Mouse (Mus musculus): ENCODE results near the gene Asf1a.
"Not testable (repeated sequence)": the region's sequence is repeated elsewhere in the genome, so short reads cannot be mapped to it uniquely, and the experiment has no call there.

Gene Asf1a

DNA sequence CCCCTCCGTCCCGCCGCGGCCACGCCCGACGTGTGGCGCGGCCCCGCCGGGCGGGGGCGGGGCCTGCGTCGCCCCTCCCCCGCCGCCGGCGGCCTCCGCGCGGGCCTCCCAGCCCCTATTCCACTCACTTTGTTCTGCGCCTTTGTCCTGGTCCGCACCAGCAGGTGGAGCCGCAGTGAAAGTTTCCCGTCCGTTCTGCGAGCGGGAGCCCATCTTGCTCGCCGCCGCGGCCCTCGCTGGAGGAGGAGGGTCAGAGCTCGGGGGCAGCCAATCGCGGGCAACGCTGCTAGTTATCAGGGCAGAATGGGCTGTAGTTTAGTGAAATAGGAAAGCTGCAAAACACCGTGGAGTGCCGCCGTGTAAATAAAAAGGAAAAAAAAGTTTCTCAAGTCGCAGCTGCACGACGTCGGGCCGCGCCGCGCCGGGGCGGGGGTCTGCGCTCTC, at the start of gene Asf1a:
Asf1a (plus strand) TSS at position 81 of the 444 bp plus-strand sequence.
- DNase-seq, result peak; percentile 97

DNA sequence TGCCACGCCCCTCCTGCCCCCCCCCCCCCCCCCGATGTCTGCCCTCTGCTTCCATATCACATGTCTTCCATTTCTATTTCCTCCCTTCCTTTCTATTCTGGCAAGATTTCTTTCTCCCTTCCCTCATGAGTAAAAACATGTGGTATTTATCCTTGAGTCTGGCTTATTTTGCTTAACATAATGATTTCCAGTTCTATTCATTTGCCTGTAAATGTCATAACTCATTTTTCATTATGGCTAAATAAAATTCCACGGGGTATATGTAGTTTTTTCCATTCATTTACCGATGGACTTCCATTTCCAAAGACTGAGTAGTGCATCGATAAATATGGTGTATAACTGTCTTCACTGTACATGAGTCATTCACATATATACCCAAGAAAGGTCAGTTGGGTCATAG, 34.6 kb upstream of the Asf1a start:
- DNase-seq, result no peak

DNA sequence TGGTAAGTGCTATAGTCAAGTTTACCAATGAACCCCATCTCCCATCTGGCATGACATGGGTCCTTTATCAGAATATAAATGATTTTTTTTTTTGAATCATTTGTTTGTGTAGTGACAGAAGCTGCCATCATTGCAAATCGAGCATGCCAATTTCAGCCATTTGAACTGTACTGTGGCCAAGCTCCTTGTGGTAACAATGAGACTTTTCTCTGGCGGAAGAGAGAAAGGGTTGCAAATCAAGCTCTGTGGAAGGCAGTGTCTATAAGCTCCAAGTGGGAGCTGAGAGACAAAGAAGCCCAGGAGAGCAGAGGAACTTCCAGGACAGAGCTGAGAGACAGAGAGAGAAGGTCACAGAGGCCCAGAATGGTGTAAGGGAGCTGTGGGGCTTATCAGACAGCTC, 31.0 kb upstream of the Asf1a start:
- no peak for DNase-seq

DNA sequence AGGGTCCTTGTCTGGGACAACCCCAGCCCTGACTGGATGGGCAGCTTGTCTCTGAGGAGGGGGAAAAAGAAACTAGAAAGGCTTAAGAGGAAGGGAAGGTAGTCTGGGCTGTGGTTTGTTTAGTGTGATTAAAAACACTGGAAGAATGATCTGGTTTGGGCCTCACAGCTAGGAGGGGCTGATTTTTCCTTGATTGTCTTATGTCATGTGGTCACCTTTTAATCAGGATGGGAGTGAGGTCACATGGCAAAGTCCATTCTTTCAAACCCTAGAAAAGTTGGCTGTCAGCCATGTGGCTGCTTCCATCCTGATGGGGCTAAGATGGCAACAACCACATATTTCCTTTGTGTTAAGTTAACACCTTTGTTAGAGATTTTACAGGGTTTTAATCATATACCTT, 28.0 kb upstream of the Asf1a start:
- DNase-seq, result peak; percentile 3 to 11

DNA sequence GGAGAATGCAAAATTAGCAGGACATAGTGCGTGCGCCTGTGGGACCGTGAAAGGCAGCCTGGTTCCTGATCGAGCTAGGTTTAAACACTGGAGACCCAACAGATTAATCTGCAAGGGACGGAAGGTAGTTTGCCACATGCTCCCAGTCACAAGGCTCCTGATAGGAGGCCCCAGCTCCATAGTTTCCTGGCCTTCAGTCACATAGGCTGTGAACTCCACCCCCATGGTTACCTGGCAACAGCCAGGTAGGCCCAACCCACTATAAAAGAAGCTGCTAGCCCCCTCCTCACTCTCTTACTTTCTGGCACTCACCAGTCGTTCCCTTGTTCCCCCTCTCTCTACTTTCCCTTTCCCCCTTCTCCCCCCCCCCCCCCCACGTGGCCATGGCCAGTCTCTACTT, 16.4 kb upstream of the Asf1a start:
- peak in 1 of 2 experiments; percentile 11 for DNase-seq

DNA sequence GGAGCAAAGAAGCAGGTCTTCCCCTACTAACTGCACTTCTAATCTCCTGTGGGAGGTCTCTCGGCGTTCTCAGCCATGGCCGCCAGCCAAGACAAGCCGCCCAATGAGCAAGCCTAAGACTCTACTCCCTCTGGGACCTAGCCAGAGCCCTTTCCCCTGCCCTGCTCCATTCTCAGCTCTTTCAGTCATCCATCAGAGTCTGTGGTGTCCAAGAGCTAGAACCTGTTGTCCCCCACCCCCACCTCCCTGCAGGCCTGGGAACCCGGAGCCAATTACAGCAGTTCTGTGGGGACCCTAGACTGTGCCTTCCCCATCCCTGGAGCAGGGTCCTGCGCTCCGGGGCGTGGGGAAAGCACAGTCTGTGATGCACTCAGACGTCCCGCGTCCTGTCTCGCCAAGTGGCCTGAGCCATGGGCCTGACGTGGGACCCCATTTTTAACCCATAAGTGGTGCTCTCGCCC, 15.9 kb upstream of the Asf1a start:
- peak; percentile 23 to 28 for DNase-seq

DNA sequence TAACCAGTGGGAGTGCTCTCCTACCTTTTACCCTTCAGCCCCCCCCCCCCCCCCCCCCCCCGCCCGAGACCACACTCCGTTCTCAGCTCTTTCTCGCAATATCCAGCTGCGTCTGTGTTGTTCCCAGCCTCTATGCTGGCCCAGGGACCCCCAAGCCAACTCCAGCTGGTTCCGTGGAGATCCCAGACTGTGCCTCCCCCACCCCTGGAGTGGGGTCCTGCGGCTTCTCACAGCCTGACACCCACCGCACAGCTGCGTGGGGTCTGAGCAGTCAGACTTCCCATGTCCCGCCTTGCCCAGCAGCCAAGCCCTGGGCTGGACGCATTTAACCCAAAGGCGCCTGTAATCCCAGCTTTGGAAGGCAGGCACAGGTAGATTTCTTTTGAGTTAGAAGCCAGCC, 15.5 kb upstream of the Asf1a start:
- DNase-seq, result no peak

DNA sequence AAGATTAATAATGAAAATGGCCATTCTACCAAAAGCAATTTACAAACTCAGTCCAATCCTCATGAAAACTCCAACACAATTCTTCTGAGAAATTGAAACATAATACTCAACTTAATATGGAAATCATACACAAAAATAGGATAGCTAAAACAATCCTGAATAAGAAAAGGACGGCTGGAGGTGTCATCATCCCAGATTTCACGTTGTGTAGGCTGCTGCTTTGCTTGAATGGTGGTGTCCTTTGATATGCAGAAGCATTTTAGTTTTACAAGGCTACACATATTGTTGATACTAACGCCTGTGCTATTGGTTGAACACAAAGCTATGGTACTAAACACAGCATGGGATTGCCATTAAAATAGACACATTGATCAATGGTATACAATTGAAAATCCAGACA, 10.8 kb upstream of the Asf1a start:
- no peak for DNase-seq

DNA sequence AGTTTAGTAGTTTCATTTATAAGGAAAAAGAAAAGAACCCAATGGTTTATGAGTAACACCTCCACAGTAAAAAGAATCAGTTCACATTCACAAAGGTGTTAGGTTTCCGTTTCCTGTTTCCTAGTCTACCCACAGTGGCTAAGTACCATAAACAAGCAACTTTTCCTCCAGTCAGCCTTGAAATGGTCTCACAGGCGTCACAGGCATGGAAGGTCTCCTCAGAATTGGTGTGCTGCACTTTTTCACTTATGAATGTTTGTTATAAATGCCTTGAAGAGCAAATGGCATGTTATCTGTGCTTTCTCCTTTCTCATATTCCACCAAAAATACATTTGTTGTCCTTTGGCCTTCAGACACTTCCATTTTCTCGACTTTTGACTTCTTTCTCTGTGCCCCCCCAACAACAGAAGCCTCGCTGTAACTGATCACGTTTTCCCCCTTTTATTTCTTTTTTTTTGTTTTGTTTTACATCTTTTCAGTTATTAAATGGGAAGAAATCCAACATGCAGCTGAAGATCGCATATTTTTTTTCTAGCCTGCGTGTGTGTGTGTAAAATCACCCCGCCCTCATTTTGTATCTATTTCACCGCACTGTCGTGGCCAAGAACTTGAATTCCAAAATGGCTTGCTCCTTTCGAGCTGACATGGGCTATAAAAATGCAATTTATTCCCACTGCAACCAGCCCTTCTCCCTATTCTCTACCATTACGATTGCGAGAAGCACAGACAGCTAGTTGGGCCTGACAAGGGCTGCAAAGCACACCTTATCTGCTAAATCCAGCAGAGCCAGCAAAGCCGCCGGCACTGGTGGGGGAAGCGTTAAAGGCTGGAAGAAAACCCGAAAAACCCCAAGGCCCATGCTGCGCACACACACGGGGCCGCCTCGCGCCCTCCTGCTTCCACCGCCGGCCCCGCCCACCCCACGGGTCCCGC, 547 bp upstream of the Asf1a start:
- DNase-seq, result peak in 1 of 2 experiments; percentile 58

DNA sequence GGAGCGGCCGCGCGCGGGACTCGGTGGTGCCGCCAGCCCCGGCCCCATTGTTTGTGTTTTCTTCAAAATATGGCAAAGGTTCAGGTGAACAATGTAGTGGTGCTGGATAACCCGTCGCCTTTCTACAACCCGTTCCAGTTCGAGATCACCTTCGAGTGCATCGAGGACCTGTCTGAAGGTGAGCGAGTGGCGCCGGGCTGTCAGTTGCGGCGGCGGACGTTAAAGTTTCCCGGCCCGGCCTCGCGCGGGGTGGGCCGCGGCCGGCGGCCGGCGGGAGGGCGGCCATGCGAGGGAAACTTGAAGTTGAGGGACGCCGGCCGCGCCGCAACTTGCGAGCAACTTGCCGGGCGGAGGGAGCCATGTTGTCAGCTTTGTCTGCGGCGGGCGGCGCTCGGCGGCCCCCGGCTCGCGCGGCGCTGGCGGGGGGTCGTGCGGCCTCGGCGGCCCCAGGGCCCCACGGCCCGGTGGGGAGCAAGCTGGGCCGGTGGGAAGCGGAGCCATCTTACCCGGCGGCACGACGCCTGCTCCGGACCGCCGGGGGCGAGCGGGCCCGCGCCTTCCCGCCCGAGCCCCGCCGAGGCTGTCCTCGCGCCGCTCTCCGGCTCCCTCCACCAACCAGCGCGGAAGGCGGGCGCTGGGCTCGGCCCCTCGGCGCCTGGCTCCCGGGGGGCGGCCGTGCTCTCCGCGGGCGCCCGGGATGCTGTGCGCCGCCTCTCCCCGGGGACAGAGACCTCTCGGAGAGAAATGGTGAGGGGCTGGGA, 744 bp downstream of the Asf1a start:
- peak in 1 of 2 experiments; percentile 12 for DNase-seq

DNA sequence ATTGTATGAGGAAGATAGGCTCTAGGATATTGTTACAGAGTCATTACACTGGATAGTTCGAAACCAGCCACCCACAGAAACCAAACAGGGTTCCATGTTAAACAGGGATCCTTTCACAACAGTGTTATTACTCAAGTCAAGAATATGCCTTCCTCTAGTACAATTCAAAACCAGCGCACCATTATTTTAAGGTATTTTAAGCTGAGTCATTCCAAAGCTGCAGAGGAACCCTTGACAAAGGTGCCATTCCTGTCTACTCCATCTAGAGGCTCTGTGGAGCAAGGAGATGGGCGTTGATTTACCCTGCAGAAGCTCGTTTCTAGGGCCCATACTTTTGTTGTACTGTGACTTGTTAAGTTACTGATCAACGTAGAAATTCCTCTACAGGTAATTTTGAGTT, 2.3 kb downstream of the Asf1a start:
- peak in 1 of 2 experiments; percentile 23 for DNase-seq

DNA sequence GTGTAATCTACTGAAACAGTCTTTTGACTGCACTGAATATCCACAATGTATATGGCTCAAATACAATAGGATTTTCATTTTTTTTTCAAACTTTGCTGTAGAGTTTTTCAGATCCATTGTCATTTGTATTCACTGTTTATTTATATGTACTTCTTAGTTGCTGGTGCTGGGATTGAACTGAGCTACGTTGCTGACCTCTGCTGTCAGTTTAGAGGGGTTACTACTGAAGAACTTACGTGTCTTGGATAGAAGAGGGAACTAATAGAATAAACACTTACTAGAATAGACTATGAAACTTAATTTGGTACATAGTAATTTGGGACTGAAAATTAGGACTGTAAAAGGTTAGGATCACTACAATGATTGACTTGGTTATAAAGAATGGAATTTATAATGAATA, 8.8 kb downstream of the Asf1a start:
- DNase-seq, result no peak

DNA sequence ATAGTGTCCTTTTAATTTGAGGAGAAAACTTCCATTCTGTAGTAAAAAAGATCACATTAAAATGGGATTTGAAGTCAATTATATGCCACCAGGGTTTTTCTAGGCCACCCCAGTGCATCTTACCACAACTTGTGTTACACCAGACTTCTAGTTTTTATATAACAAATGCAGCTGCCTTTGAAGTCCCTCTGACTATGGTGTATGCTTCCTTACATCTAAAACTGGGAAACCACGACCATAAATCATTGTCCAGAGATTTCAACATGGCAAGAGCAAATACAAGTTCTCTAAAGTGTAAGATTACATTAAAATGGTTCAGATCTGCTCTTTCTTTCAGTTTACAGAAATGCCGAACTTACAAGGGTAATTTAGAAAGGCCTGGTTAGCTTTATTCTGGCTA, 11.7 kb downstream of the Asf1a start:
- no peak for DNase-seq

DNA sequence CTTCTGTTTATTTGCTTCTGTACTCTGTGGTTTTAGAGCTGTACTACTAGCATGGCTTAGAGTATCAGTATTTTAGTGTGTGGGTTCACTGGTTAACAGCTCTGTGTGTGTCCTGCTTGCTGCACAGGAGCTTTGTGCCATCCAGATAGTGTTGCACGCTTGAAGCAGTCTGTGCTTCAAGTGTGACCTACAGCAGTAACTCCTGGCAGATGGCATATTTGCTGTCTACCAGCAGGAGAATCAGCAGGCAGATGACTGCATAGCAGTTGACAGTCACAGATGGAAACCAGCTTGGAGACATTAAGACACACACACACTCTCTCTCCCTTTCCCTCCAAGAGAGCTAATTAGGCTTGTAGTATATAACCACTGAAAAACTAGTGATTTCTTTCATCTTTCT, 15.6 kb downstream of the Asf1a start:
- DNase-seq, result no peak

DNA sequence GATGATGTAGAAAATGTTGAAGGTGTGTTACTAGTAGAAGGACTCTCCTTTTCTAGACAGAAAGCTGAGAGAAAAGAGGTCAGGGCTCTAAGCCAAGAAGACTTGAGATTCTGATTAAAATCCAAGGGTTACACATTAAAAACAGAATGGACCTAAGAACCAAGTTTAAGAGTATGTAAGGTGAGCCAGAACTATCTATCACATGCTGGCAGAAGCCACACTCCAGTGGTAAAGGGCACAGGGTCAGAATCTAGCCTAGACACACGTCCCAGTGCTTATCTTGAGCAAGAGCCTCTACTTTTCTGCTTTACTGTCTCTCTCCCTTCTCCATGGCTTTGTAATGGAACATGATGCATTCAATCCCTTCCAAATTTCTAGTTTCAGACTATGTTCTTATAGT, 17.4 kb downstream of the Asf1a start:
- peak; percentile 60 to 82 for DNase-seq

DNA sequence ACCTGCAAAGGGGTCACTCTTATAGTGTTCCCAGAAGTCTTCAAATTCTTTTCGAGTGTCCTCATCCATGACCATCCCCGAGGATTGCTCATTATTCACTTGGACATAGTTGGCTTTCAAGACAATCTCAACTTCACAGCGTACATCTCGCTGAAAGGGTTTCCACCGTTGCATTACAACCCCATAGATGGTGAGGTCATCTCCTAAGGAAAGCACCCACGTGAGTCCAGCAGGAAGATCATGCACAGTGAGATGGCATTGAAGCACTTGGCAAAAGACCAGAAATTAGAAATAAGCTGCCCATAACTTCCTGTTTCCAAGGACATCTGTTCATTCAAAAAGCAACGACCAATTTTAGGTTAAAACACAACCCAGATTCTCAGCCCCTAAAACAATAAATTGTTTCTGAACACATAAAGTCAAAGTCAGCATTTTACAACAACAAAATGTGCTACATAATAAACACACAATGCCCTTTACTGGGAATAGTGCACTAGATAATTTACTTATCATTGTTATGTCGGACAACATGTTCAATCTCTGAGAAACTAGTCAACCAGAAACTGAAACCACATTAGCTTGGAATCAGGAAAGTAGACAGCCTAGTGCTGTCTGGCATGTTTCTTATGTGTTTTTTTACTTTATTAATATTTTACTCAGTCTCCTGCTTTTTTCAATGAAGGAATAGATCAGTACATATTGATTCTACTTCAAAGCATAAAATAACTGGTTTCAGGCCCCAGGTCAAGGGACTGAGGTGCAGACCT, 19.5 kb downstream of the Asf1a start:
- DNase-seq, result no peak

DNA sequence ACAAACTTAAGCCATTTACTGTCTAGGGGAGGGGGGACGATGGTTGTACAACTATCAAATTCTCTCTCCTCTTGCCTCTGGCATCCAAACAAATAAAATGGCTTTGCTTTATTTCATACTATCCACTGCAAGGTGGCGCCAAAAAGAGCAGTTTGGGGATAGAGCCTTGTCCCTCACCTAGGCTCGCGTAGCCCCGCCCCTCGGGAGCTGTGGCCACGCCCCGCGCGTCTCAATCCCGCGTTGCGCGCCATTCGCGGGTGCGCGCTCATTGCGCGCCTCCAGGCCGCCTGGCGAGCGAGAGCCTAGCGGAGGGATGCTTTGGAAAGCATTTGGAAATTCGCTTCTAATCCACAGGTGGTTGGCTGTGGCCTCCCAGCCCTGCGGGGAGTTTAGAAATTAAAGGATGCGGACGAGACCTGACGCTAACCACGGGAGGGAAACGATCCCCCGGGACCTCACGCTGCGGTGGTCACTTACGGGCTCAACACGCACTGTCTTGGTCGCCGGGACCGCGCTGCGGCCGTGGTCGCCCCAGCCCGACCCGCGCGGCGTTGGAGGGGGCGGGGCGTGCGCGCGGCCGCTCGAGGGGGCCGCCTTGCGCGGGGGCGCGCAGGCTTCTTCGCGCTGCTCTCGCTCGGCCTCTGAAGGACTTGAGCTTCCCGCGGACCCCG, 32.8 kb downstream of the Asf1a start:
- peak; percentile 92 to 94 for DNase-seq

DNA sequence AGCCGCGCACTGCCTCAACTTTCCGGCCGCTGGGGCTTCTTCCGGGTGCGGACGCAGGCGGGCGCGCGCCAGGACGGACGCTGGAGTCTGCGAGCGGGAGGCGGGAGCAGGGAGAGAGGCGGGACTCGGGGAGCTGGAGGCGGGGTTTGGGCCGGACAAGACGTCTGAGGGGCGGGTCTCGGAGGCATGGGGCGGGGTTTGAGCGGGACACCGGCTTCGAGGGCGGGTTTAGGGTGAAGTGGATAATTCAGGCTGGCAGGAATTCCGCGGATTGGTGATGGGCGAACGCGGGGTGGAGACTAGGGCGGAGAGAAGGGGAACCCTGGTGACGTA, 33.3 kb downstream of the Asf1a start:
- peak; percentile 97 to 98 for DNase-seq

DNA sequence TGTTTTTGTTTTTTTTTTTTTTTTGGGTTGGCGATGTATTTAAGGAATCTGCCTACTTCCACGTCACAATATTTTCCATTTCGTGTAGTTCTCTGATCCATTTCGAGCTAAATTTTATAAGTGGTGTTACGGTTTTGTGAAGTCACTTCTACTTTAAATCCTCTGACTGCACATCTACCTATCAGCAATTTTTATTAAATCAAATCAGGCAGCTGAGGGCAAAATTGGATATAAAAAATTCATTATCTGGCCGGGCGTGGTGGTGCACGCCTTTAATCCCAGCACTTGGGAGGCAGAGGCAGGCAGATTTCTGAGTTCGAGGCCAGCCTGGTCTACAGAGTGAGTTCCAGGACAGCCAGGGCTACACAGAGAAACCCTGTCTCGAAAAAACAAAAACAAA, 33.8 kb downstream of the Asf1a start, which contains the start of gene Mcm9:
Mcm9 (minus strand) TSS at position 101 of the 400 bp plus-strand sequence.
- not testable (repeated sequence) for DNase-seq

DNA sequence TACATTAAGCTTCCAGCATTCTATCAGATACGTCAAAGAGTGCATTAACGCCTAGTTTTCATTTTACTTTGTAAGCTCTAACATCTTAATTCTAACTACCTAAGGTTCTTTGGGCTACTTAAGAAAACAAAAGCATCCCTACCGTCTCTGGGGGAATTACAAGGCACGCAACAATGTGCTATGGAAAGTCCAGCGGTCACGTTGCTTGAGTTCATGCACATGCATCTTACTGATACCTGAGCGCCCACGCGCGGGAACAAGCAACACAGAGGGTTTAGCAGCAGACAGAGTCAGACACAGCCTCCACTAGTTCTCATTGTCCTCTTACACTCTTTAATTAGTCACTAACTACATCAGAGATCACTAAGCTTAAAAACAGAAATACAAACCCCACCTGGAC, 37.6 kb downstream of the Asf1a start:
- DNase-seq, result no peak

DNA sequence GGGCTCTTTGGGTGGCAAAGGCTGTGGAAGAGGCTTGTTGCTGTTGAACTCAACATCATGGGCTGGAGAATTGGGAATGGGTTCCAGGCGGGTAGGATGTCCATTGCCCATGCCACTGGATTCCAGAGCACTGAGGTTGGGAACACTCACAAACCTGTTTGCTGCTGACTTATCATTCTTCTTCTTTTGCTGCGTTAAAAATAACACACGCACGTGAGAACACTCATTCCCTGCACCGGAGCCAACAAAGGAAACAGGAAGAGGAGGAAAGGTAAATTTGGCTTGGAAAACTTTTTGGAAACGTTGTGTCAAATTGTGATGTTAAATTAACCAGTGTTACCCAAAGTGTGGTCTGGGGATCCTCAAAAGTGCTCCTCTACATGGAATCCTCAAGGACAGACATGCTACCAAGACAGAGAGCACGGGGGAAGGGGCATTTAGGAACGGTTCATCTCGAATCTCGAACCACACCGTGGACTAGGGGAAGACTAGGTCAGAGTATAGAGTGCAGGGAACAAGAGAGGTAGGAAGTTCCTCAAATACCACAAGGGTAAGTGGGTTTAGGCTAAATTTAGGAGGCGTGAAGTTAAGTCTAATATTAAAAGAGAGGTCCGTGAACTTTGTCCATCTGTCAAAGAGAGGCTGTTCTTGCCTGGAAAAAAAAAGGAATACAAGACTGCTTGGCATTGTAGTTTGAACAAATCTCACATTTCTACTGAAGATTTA, 38.9 kb downstream of the Asf1a start:
- DNase-seq, result peak; percentile 25 to 63

DNA sequence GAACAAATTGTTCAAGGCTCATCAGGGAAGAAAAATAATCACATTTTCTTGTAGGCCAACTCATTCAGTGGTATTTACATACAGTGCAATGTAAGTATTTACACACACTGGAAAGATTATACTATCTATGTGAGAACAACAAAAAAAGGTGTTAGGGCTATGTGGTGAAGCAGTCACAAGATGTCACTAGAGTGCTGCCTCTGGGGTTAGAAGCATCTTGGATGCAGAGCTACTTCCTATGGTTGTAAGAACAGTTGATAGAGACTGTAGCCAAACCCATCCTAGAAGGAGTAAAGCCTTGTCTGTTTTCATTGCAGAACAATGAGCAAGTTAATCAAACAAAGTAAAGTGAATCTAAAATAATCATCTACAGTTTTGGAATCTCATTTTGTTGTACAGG, 45.0 kb downstream of the Asf1a start:
- peak in 1 of 2 experiments; percentile 45 for DNase-seq

Measured in kidney, adult 8-10 months (tissue).